Mouse (Mus musculus) MEL (cell line): ENCODE results near the gene Nr3c2. TPM values are rescaled to one million over a fixed set of nuclear protein-coding genes. Genes with fewer than 3 reads are reported as not detected.

Experiments used
- DNase-seq: peaks from one replicate; pipeline ENCODE4 v3.0.0; 2011; ENCODE audit warnings: low read depth, low spot score
- H3K27ac ChIP-seq: 2 replicates; pipeline ENCODE4 v1.5.1; 2012; ENCODE audit warnings: low read depth, mild to moderate bottlenecking, control low read depth, low read length, moderate library complexity; ENCODE audit not compliant: control insufficient read depth
- H3K27me3 ChIP-seq, 2 experiments: fragments of 150-350 bp in 1 of 2; sonication (generic) in 1 of 2; 2 replicates each; pipeline ENCODE4 v1.6.1; 2012; ENCODE audit warnings: low read length in 2 of 2, mild to moderate bottlenecking in 2 of 2, improper control_type of control experiment in 1 of 2, moderate library complexity in 1 of 2; ENCODE audit not compliant: insufficient read depth in 2 of 2, control insufficient read depth in 1 of 2
- H3K36me3 ChIP-seq, 2 experiments: 2 replicates each; pipeline ENCODE4 v1.6.1; 2012 to 2014; ENCODE audit warnings: low read length in 2 of 2, improper control_type of control experiment in 1 of 2, inconsistent platforms in 1 of 2, mild to moderate bottlenecking in 1 of 2; ENCODE audit not compliant: insufficient read depth in 2 of 2, control insufficient read depth in 1 of 2
- H3K4me1 ChIP-seq, 2 experiments: fragments of 150-350 bp in 1 of 2; sonication (generic) in 1 of 2; 2 replicates each; pipeline ENCODE4 v1.6.1; 2012; ENCODE audit warnings: low read length in 2 of 2, improper control_type of control experiment in 1 of 2, mild to moderate bottlenecking in 1 of 2; ENCODE audit not compliant: insufficient read depth in 2 of 2, control insufficient read depth in 1 of 2
- H3K4me3 ChIP-seq, 2 experiments: fragments of 150-350 bp in 1 of 2; sonication (generic) in 1 of 2; 2 replicates each; pipeline ENCODE4 v1.5.1; 2012; ENCODE audit warnings: low read depth in 2 of 2, low read length in 2 of 2, mild to moderate bottlenecking in 2 of 2, moderate library complexity in 2 of 2, control low read depth in 1 of 2, improper control_type of control experiment in 1 of 2; ENCODE audit not compliant: control insufficient read depth in 1 of 2, insufficient read depth in 1 of 2
- H3K79me2 ChIP-seq: 2 replicates; pipeline ENCODE4 v1.6.1; 2012; ENCODE audit warnings: mild to moderate bottlenecking, low read length, moderate library complexity; ENCODE audit not compliant: control insufficient read depth, poor library complexity, insufficient read depth
- H3K9ac ChIP-seq: 2 replicates; pipeline ENCODE4 v1.6.1; 2012; ENCODE audit warnings: low read depth, mild to moderate bottlenecking, control low read depth, low read length, moderate library complexity; ENCODE audit not compliant: control insufficient read depth, poor library complexity, severe bottlenecking
- H3K9me3 ChIP-seq: fragments of 150-350 bp; sonication (generic); replicated peaks from 2 replicates; pipeline ENCODE4 v1.6.1; 2012; ENCODE audit warnings: mild to moderate bottlenecking, low read length, improper control_type of control experiment, moderate library complexity; ENCODE audit not compliant: insufficient read depth
- BHLHE40 ChIP-seq: IDR thresholded peaks from 2 replicates; pipeline ENCODE4 v1.6.1; 2012; ENCODE audit warnings: low read depth, mild to moderate bottlenecking, inconsistent platforms, low read length, improper control_type of control experiment, borderline replicate concordance
- CHD2 ChIP-seq: IDR thresholded peaks from 2 replicates; pipeline ENCODE4 v1.6.1; 2011; ENCODE audit warnings: low read length, improper control_type of control experiment
- CTCF ChIP-seq, 3 experiments: IDR thresholded peaks in 2 of 3; conservative IDR thresholded peaks in 1 of 3; 2 replicates each; pipeline ENCODE4 v1.5.1; 2011 to 2012; ENCODE audit warnings: low read length in 3 of 3, low read depth in 2 of 3, mild to moderate bottlenecking in 2 of 3, improper control_type of control experiment in 1 of 3, inconsistent platforms in 1 of 3, mixed read lengths in 1 of 3, moderate library complexity in 1 of 3; ENCODE audit not compliant: control insufficient read depth in 1 of 3, insufficient read depth in 1 of 3, poor library complexity in 1 of 3, severe bottlenecking in 1 of 3
- ELF1 ChIP-seq: IDR thresholded peaks from 2 replicates; pipeline ENCODE4 v1.6.1; 2014; ENCODE audit warnings: low read depth, mild to moderate bottlenecking, inconsistent platforms, low read length, improper control_type of control experiment, moderate library complexity
- GABPA ChIP-seq: IDR thresholded peaks from 2 replicates; pipeline ENCODE4 v1.6.1; 2012; ENCODE audit warnings: low read depth, mild to moderate bottlenecking, inconsistent platforms, low read length, improper control_type of control experiment, moderate library complexity
- GATA1 ChIP-seq: IDR thresholded peaks from 2 replicates; pipeline ENCODE4 v1.6.1; 2011; ENCODE audit warnings: low read depth, low read length, improper control_type of control experiment
- HCFC1 ChIP-seq: IDR thresholded peaks from 2 replicates; pipeline ENCODE4 v1.6.1; 2012; ENCODE audit warnings: low read depth, mild to moderate bottlenecking, inconsistent platforms, low read length, improper control_type of control experiment, moderate library complexity
- MAX ChIP-seq: IDR thresholded peaks from 2 replicates; pipeline ENCODE4 v1.6.1; 2011; ENCODE audit warnings: low read length, improper control_type of control experiment
- MEF2A ChIP-seq: IDR thresholded peaks from 2 replicates; pipeline ENCODE4 v1.6.1; 2014; ENCODE audit warnings: low read depth, mild to moderate bottlenecking, inconsistent platforms, low read length, improper control_type of control experiment; ENCODE audit not compliant: poor library complexity, insufficient replicate concordance, severe bottlenecking; ENCODE audit errors: extremely low read depth
- MXI1 ChIP-seq: IDR thresholded peaks from 2 replicates; pipeline ENCODE4 v1.6.1; 2011; ENCODE audit warnings: mild to moderate bottlenecking, low read depth, low read length, improper control_type of control experiment
- MYB ChIP-seq: IDR thresholded peaks from 2 replicates; pipeline ENCODE4 v1.6.1; 2011; ENCODE audit warnings: mild to moderate bottlenecking, low read depth, low read length, improper control_type of control experiment
- MYC ChIP-seq: IDR thresholded peaks from 2 replicates; pipeline ENCODE4 v1.6.1; 2011; ENCODE audit warnings: low read depth, mild to moderate bottlenecking, low read length, improper control_type of control experiment, moderate library complexity
- NELFE ChIP-seq: IDR thresholded peaks from 2 replicates; pipeline ENCODE4 v1.6.1; 2011; ENCODE audit warnings: low read depth, low read length, improper control_type of control experiment
- NRF1 ChIP-seq: IDR thresholded peaks from 2 replicates; pipeline ENCODE4 v1.6.1; 2014; ENCODE audit warnings: low read depth, mild to moderate bottlenecking, inconsistent platforms, low read length, improper control_type of control experiment, moderate library complexity; ENCODE audit not compliant: poor library complexity, insufficient read depth, severe bottlenecking
- POLR2A ChIP-seq, 2 experiments: IDR thresholded peaks; 2 replicates each; pipeline ENCODE4 v1.6.1; 2011 to 2012; ENCODE audit warnings: low read length in 2 of 2, mild to moderate bottlenecking in 2 of 2, control low read depth in 1 of 2, improper control_type of control experiment in 1 of 2, low read depth in 1 of 2, moderate library complexity in 1 of 2; ENCODE audit not compliant: control insufficient read depth in 1 of 2, insufficient read depth in 1 of 2, poor library complexity in 1 of 2
- POLR2AphosphoS2 ChIP-seq: IDR thresholded peaks from 2 replicates; pipeline ENCODE4 v1.6.1; 2011; ENCODE audit warnings: low read length, improper control_type of control experiment
- POLR2AphosphoS5 ChIP-seq: IDR thresholded peaks from 2 replicates; pipeline ENCODE4 v1.6.1; 2012; ENCODE audit warnings: low read depth, borderline replicate concordance, mild to moderate bottlenecking, inconsistent platforms, low read length, moderate library complexity, mixed read lengths
- RAD21 ChIP-seq: IDR thresholded peaks from 2 replicates; pipeline ENCODE4 v1.6.1; 2011; ENCODE audit warnings: mild to moderate bottlenecking, low read depth, low read length, improper control_type of control experiment
- SIN3A ChIP-seq: IDR thresholded peaks from 2 replicates; pipeline ENCODE4 v1.6.1; 2012; ENCODE audit warnings: low read length, improper control_type of control experiment, inconsistent platforms
- SMC3 ChIP-seq: IDR thresholded peaks from 2 replicates; pipeline ENCODE4 v1.6.1; 2011; ENCODE audit warnings: low read depth, low read length, improper control_type of control experiment
- TAL1 ChIP-seq: IDR thresholded peaks from 2 replicates; pipeline ENCODE4 v1.6.1; 2012; ENCODE audit warnings: mild to moderate bottlenecking, inconsistent platforms, low read length, moderate library complexity, mixed read lengths
- TCF12 ChIP-seq: IDR thresholded peaks from 2 replicates; pipeline ENCODE4 v1.6.1; 2014; ENCODE audit warnings: low read depth, mild to moderate bottlenecking, inconsistent platforms, low read length, improper control_type of control experiment, moderate library complexity
- UBTF ChIP-seq: IDR thresholded peaks from 2 replicates; pipeline ENCODE4 v1.6.1; 2012; ENCODE audit warnings: low read depth, mild to moderate bottlenecking, inconsistent platforms, low read length, improper control_type of control experiment, moderate library complexity, borderline replicate concordance; ENCODE audit not compliant: insufficient read depth
- USF1 ChIP-seq: IDR thresholded peaks from 2 replicates; pipeline ENCODE4 v1.6.1; 2014; ENCODE audit warnings: low read depth, mild to moderate bottlenecking, inconsistent platforms, low read length, improper control_type of control experiment, moderate library complexity
- USF2 ChIP-seq, 2 experiments: IDR thresholded peaks; 2 replicates each; pipeline ENCODE4 v1.6.1; 2011 to 2012; ENCODE audit warnings: improper control_type of control experiment in 2 of 2, low read length in 2 of 2, borderline replicate concordance in 1 of 2, inconsistent platforms in 1 of 2, low read depth in 1 of 2, mild to moderate bottlenecking in 1 of 2; ENCODE audit not compliant: insufficient read depth in 1 of 2
- ZKSCAN1 ChIP-seq: IDR thresholded peaks from 2 replicates; pipeline ENCODE4 v1.6.1; 2012; ENCODE audit warnings: low read depth, mild to moderate bottlenecking, inconsistent platforms, low read length, improper control_type of control experiment, moderate library complexity
- ZMIZ1 ChIP-seq: IDR thresholded peaks from 2 replicates; pipeline ENCODE4 v1.6.1; 2012; ENCODE audit warnings: low read depth, mild to moderate bottlenecking, inconsistent platforms, low read length, improper control_type of control experiment, moderate library complexity
- ZNF384 ChIP-seq: IDR thresholded peaks from 2 replicates; pipeline ENCODE4 v1.6.1; 2012; ENCODE audit warnings: low read depth, mild to moderate bottlenecking, inconsistent platforms, low read length, improper control_type of control experiment
- polyA plus RNA-seq, 2 experiments: library from polyadenylated mRNA; stranded (reverse) in 1 of 2; unstranded in 1 of 2; fragments of >175 nt in 1 of 2; fragments of >200 nt in 1 of 2; gene quantifications; 2 replicates each; pipeline versions ENCODE4 v1.2.1 to v1.2.4; 2012; ENCODE audit warnings: low replicate concordance in 2 of 2, low read depth in 1 of 2; ENCODE audit not compliant: insufficient read length in 2 of 2, insufficient read depth in 1 of 2, missing spikeins in 1 of 2
- total RNA-seq: library from RNA; depleted of rRNA; stranded (reverse); fragments of 300-350 nt; gene quantifications from 2 replicates; pipeline ENCODE4 v1.2.3, GENCODE M21; 2012

Nr3c2 gene
- total and polyA plus RNA-seq, 3 experiments = 1.0 to 1.5 TPM; not detected in 1

- no peak for TF ChIP-seq ZKSCAN1
- TF ChIP-seq UBTF = no peak
- no peak for TF ChIP-seq HCFC1
- TF ChIP-seq ZNF384 = no peak
- no peak for TF ChIP-seq POLR2AphosphoS5
- TF ChIP-seq TAL1 = no peak
- no peak for TF ChIP-seq ZMIZ1
- no peak for TF ChIP-seq POLR2A (IDR thresholded peaks at IDR 0.05; ENCODE audit: control insufficient read depth in 1 of 2, insufficient read depth in 1 of 2, low read depth in 1 of 2, low read length in 2 of 2, poor library complexity in 1 of 2)
- no peak for TF ChIP-seq CHD2
- TF ChIP-seq MYC = no peak
- no peak for TF ChIP-seq CTCF (IDR thresholded peaks at IDR 0.05 in 2 of 3, conservative IDR thresholded peaks at IDR 0.05 in 1 of 3; ENCODE audit: control insufficient read depth in 1 of 3, insufficient read depth in 1 of 3, low read depth in 2 of 3, low read length in 3 of 3, poor library complexity in 1 of 3, severe bottlenecking in 1 of 3)
- TF ChIP-seq RAD21 = no peak
- TF ChIP-seq NRF1 = no peak
- TF ChIP-seq ELF1 = no peak
- no peak for TF ChIP-seq MYB
- TF ChIP-seq MEF2A = no peak
- no peak for TF ChIP-seq USF1
- TF ChIP-seq USF2 (IDR thresholded peaks at IDR 0.05; ENCODE audit: borderline replicate concordance in 1 of 2, insufficient read depth in 1 of 2, low read depth in 1 of 2, low read length in 2 of 2) = no peak
- TF ChIP-seq NELFE = no peak
- H3K79me2 ChIP-seq = no peaks in the 10 kb centered on the region
- no peaks in the 10 kb centered on the region; a peak in 1 of 4 replicates for H3K36me3 ChIP-seq
- no peak overlapping the region for H3K4me3 ChIP-seq
- DNase-seq = no peak
- H3K4me1 ChIP-seq = no peaks in the 10 kb centered on the region
- H3K27ac ChIP-seq = no peak overlapping the region
- H3K9me3 ChIP-seq = no peaks in the 10 kb centered on the region
- H3K27me3 ChIP-seq = no peaks in the 10 kb centered on the region
- no peak overlapping the region for H3K9ac ChIP-seq
These were observed 355.2 kb downstream of the Nr3c2 start for GRCm38 (mm10) chr8:77254466-77254865.

GRCm38 (mm10) chr8:77256450-77257084 is 357.3 kb downstream of the Nr3c2 start:
- H3K4me3 ChIP-seq = no peak overlapping the region
- no peaks in the 10 kb centered on the region for H3K9me3 ChIP-seq
- H3K27ac ChIP-seq = no peak overlapping the region
- no peaks in the 10 kb centered on the region for H3K4me1 ChIP-seq
- no peak for TF ChIP-seq MXI1
- no peak for TF ChIP-seq SMC3
- TF ChIP-seq SIN3A = no peak
- no peak for TF ChIP-seq BHLHE40
- no peak for TF ChIP-seq USF1
- no peak for TF ChIP-seq ZKSCAN1
- TF ChIP-seq POLR2AphosphoS2 = no peak
- no peak for TF ChIP-seq GATA1
- TF ChIP-seq CTCF (IDR thresholded peaks at IDR 0.05 in 2 of 3, conservative IDR thresholded peaks at IDR 0.05 in 1 of 3; ENCODE audit: control insufficient read depth in 1 of 3, insufficient read depth in 1 of 3, low read depth in 2 of 3, low read length in 3 of 3, poor library complexity in 1 of 3, severe bottlenecking in 1 of 3) = no peak
- no peak for TF ChIP-seq TAL1
- no peak for TF ChIP-seq NELFE
- TF ChIP-seq MAX = no peak
- TF ChIP-seq CHD2 = no peak
- TF ChIP-seq TCF12 = no peak
- no peak for TF ChIP-seq GABPA
- TF ChIP-seq, all 39 proteins: peak for 0
- H3K27me3 ChIP-seq = no peaks in the 10 kb centered on the region
- no peak for DNase-seq
- no peak overlapping the region for H3K9ac ChIP-seq
- H3K36me3 ChIP-seq = no peaks in the 10 kb centered on the region
- no peaks in the 10 kb centered on the region for H3K79me2 ChIP-seq
